Comparison of ENCODE assay signal across 23 mouse cellular contexts in genomic region chr5:120798147-120798546, GRCm38 (mm10). TPM values are rescaled to one million over a fixed set of nuclear protein-coding genes. Genes with fewer than 3 reads are reported as not detected.
A peak's percentile ranks its signal among the peaks of the same experiment; 100 is the strongest.
DNase-seq lines count a peak whose midpoint lies in the region; ATAC-seq and TF ChIP-seq lines count a peak whose summit lies in the region.
"Not testable (repeated sequence)": the region's sequence is repeated elsewhere in the genome, so short reads cannot be mapped to it uniquely, and the experiment has no call there.
"Had no signal": no experiment of that assay in that cellular context is flagged by ENCODE, and none has a peak within 500 bp of the region (broad histone marks: within the 10 kb centered on the region; RNA-seq: fewer than 3 reads in every experiment).

No protein-coding gene starts in this region.

- H3K4me2 ChIP-seq in liver, postnatal 0 days (ENCODE audit: low read depth, low read length), result not testable (repeated sequence)

- TF ChIP-seq POLR2A in bone marrow, adult 2 months (IDR thresholded peaks at IDR 0.05; ENCODE audit: borderline replicate concordance, control insufficient read depth, low read depth, low read length), result not testable (repeated sequence)

- TF ChIP-seq CTCF in bone marrow, adult 2 months (IDR thresholded peaks at IDR 0.05; ENCODE audit: control insufficient read depth, insufficient read depth, low read length); liver, postnatal 0 days (IDR thresholded peaks at IDR 0.05; ENCODE audit: low read depth): not testable (repeated sequence)

- H3K27me3 ChIP-seq in liver, postnatal 0 days (ENCODE audit: insufficient read depth, low read length), result not testable (repeated sequence)

- WGBS in bone marrow, adult 2 months, result 63% methylated on average over 5 of the region's 5 CpGs
- 69% methylated on average over 5 of the region's 5 CpGs for WGBS in liver, postnatal 0 days (ENCODE audit: insufficient replicate concordance)

- not testable (repeated sequence) for H3K4me3 ChIP-seq in bone marrow, adult 2 months (replicated peaks; ENCODE audit: control insufficient read depth, low read depth, low read length); liver, postnatal 0 days (ENCODE audit: low read depth, low read length)

- 0 out of 2 replicates have a peak overlapping the region, but pooled peaks have one; percentile 51 for H3K27ac ChIP-seq in bone marrow, adult 2 months (ENCODE audit: control insufficient read depth, insufficient read depth, low read depth, low read length, poor library complexity)
- H3K27ac ChIP-seq in liver, postnatal 0 days (ENCODE audit: low read depth), result not testable (repeated sequence)

- not testable (repeated sequence) for H3K36me3 ChIP-seq in liver, postnatal 0 days (replicated peaks; ENCODE audit: insufficient read depth, low read length)

- not testable (repeated sequence) for H3K4me1 ChIP-seq in bone marrow, adult 2 months (ENCODE audit: control insufficient read depth, insufficient read depth, low read length); liver, postnatal 0 days (ENCODE audit: insufficient read depth)

- TF ChIP-seq EP300 in liver, postnatal 0 days (IDR thresholded peaks at IDR 0.05; ENCODE audit: low read depth), result peak; percentile 25; the same call in 1 of the 2 replicates

- not testable (repeated sequence) for H3K9ac ChIP-seq in liver, postnatal 0 days (replicated peaks)

- not testable (repeated sequence) for DNase-seq in liver, postnatal 0 days

- peak; percentile 60 for ATAC-seq in erythroblast, adult 5-6 weeks (replicated peaks; ENCODE audit: low FRiP score, poor library complexity, severe bottlenecking)
- peak; percentile 75 for ATAC-seq in erythroid progenitor cell, adult 5-6 weeks (replicated peaks; ENCODE audit: low FRiP score, poor library complexity, severe bottlenecking)
- not testable (repeated sequence) for ATAC-seq in liver, postnatal 0 days
- peak; percentile 55 for ATAC-seq in megakaryocyte progenitor cell, adult 5-6 weeks (replicated peaks; ENCODE audit: poor library complexity)
- peak; percentile 46 for ATAC-seq in megakaryocyte-erythroid progenitor cell, adult 5-6 weeks (replicated peaks; ENCODE audit: low FRiP score, low TSS enrichment, poor library complexity, severe bottlenecking)

- not testable (repeated sequence) for H3K9me3 ChIP-seq in liver, postnatal 0 days (ENCODE audit: low read length)

RNA-seq across cellular contexts. Expression of gene Oas1e, which starts 2.8 kb away (rescaled TPM):
- polyA plus RNA-seq in bone marrow, adult 2 months (2011; ENCODE audit: insufficient read depth, insufficient read length, low replicate concordance, missing spikeins), result 3.7 TPM in 1 of 2 replicates, not detected in the other
- 4.2 TPM in 1 of 2 replicates, not detected in the other for total RNA-seq in erythroblast, adult 5-6 weeks (2015; ENCODE audit: low replicate concordance)
- 1.4 and 3.9 TPM in 2 replicates for total RNA-seq in erythroblast, adult 5-6 weeks (2017; ENCODE audit: low replicate concordance)
- total RNA-seq in erythroid progenitor cell, adult 5-6 weeks (2015; ENCODE audit: low replicate concordance), result not detected in 2 replicates
- 3.0 TPM in 1 of 2 replicates, not detected in the other for total RNA-seq in erythroid progenitor cell, adult 5-6 weeks (2017; ENCODE audit: low replicate concordance)
- 0.15 and 0.20 TPM in 2 replicates for polyA plus RNA-seq in liver, postnatal 0 days (2015; fragmentation: Nextera tagmentation; extraction: Ambion mirVana)
- not detected in 2 replicates for total RNA-seq in megakaryocyte progenitor cell, adult 5-6 weeks (2015)
- not detected in 2 replicates for total RNA-seq in megakaryocyte progenitor cell, adult 5-6 weeks (2017)
- total RNA-seq in megakaryocyte-erythroid progenitor cell, adult 5-6 weeks (2014; fragmentation: Nextera tagmentation), result not detected in 2 replicates
- total RNA-seq in megakaryocyte-erythroid progenitor cell, adult 5-6 weeks (2017), result not detected in 2 replicates
- total RNA-seq: adrenal gland, adult 18-20 months; adrenal gland, adult 2 months; adrenal gland, adult 8-10 months; adrenal gland, postnatal 10 days; adrenal gland, postnatal 14 days; adrenal gland, postnatal 25 days; adrenal gland, postnatal 36 days; adrenal gland, postnatal 4 days; CH12.LX; G1E; MEL had no signal
- polyA plus RNA-seq: activated CD4-positive, CD25-positive, alpha-beta regulatory T cell, adult 4 months; adrenal gland, adult 2 months; C2C12; CD4-positive, CD25-positive, alpha-beta regulatory T cell, adult 4 months; cerebellum, adult 2 months; G1E; Patski had no signal

RNA-seq across cellular contexts. Expression of gene Oas1c, which starts 14.2 kb away (rescaled TPM):
- polyA plus RNA-seq in bone marrow, adult 2 months (2011; ENCODE audit: insufficient read depth, insufficient read length, low replicate concordance, missing spikeins), result 9.1 and 12.1 TPM in 2 replicates
- 1.7 and 9.8 TPM in 2 replicates for total RNA-seq in erythroblast, adult 5-6 weeks (2015; ENCODE audit: low replicate concordance)
- 2.3 and 3.3 TPM in 2 replicates for total RNA-seq in erythroblast, adult 5-6 weeks (2017; ENCODE audit: low replicate concordance)
- total RNA-seq in erythroid progenitor cell, adult 5-6 weeks (2015; ENCODE audit: low replicate concordance), result 2.2 and 9.6 TPM in 2 replicates
- total RNA-seq in erythroid progenitor cell, adult 5-6 weeks (2017; ENCODE audit: low replicate concordance), result 6.7 and 11.6 TPM in 2 replicates
- polyA plus RNA-seq in liver, postnatal 0 days (2015; fragmentation: Nextera tagmentation; extraction: Ambion mirVana), result 0.58 and 0.60 TPM in 2 replicates
- 0.83 and 1.6 TPM in 2 replicates for total RNA-seq in megakaryocyte progenitor cell, adult 5-6 weeks (2015)
- 2.4 and 6.3 TPM in 2 replicates for total RNA-seq in megakaryocyte progenitor cell, adult 5-6 weeks (2017)
- 5.3 and 8.3 TPM in 2 replicates for total RNA-seq in megakaryocyte-erythroid progenitor cell, adult 5-6 weeks (2014; fragmentation: Nextera tagmentation)
- 3.1 and 26.4 TPM in 2 replicates for total RNA-seq in megakaryocyte-erythroid progenitor cell, adult 5-6 weeks (2017)

RNA-seq across cellular contexts. Expression of gene Oas3, which starts 20.7 kb away (rescaled TPM):
- polyA plus RNA-seq in bone marrow, adult 2 months (2011; ENCODE audit: insufficient read depth, insufficient read length, low replicate concordance, missing spikeins), result 16.2 and 19.9 TPM in 2 replicates
- 67.2 and 98.2 TPM in 2 replicates for total RNA-seq in erythroblast, adult 5-6 weeks (2015; ENCODE audit: low replicate concordance)
- total RNA-seq in erythroblast, adult 5-6 weeks (2017; ENCODE audit: low replicate concordance), result 75.8 and 76.4 TPM in 2 replicates
- total RNA-seq in erythroid progenitor cell, adult 5-6 weeks (2015; ENCODE audit: low replicate concordance), result 62.9 and 68.5 TPM in 2 replicates
- total RNA-seq in erythroid progenitor cell, adult 5-6 weeks (2017; ENCODE audit: low replicate concordance), result 45.4 and 47.3 TPM in 2 replicates
- 1.8 and 2.1 TPM in 2 replicates for polyA plus RNA-seq in liver, postnatal 0 days (2015; fragmentation: Nextera tagmentation; extraction: Ambion mirVana)
- 1.1 and 1.5 TPM in 2 replicates for total RNA-seq in megakaryocyte progenitor cell, adult 5-6 weeks (2015)
- 1.1 and 1.3 TPM in 2 replicates for total RNA-seq in megakaryocyte progenitor cell, adult 5-6 weeks (2017)
- total RNA-seq in megakaryocyte-erythroid progenitor cell, adult 5-6 weeks (2014; fragmentation: Nextera tagmentation), result 2.3 and 4.2 TPM in 2 replicates
- 1.8 and 2.0 TPM in 2 replicates for total RNA-seq in megakaryocyte-erythroid progenitor cell, adult 5-6 weeks (2017)
- polyA plus RNA-seq: C2C12 had no signal

RNA-seq across cellular contexts. Expression of gene Oas2, which starts 48.5 kb away (rescaled TPM):
- 12.2 and 25.1 TPM in 2 replicates for polyA plus RNA-seq in bone marrow, adult 2 months (2011; ENCODE audit: insufficient read depth, insufficient read length, low replicate concordance, missing spikeins)
- total RNA-seq in erythroblast, adult 5-6 weeks (2015; ENCODE audit: low replicate concordance), result 10.2 and 17.9 TPM in 2 replicates
- 3.8 and 7.0 TPM in 2 replicates for total RNA-seq in erythroblast, adult 5-6 weeks (2017; ENCODE audit: low replicate concordance)
- 5.0 and 12.3 TPM in 2 replicates for total RNA-seq in erythroid progenitor cell, adult 5-6 weeks (2015; ENCODE audit: low replicate concordance)
- total RNA-seq in erythroid progenitor cell, adult 5-6 weeks (2017; ENCODE audit: low replicate concordance), result 3.5 TPM in 2 replicates
- 0.83 and 1.1 TPM in 2 replicates for polyA plus RNA-seq in liver, postnatal 0 days (2015; fragmentation: Nextera tagmentation; extraction: Ambion mirVana)
- total RNA-seq in megakaryocyte progenitor cell, adult 5-6 weeks (2015), result 1.6 and 2.9 TPM in 2 replicates
- 0.12 and 0.30 TPM in 2 replicates for total RNA-seq in megakaryocyte progenitor cell, adult 5-6 weeks (2017)
- 1.7 and 2.0 TPM in 2 replicates for total RNA-seq in megakaryocyte-erythroid progenitor cell, adult 5-6 weeks (2014; fragmentation: Nextera tagmentation)
- 0.72 and 1.3 TPM in 2 replicates for total RNA-seq in megakaryocyte-erythroid progenitor cell, adult 5-6 weeks (2017)
- total RNA-seq: CH12.LX had no signal
- polyA plus RNA-seq: C2C12, Patski had no signal

RNA-seq across cellular contexts. Expression of gene Oas1f, which starts 49.0 kb away (rescaled TPM):
- not detected in 2 replicates for polyA plus RNA-seq in bone marrow, adult 2 months (2011; ENCODE audit: insufficient read depth, insufficient read length, low replicate concordance, missing spikeins)
- total RNA-seq in erythroblast, adult 5-6 weeks (2015; ENCODE audit: low replicate concordance), result not detected in 2 replicates
- not detected in 2 replicates for total RNA-seq in erythroblast, adult 5-6 weeks (2017; ENCODE audit: low replicate concordance)
- not detected in 2 replicates for total RNA-seq in erythroid progenitor cell, adult 5-6 weeks (2015; ENCODE audit: low replicate concordance)
- total RNA-seq in erythroid progenitor cell, adult 5-6 weeks (2017; ENCODE audit: low replicate concordance), result not detected in 2 replicates
- polyA plus RNA-seq in liver, postnatal 0 days (2015; fragmentation: Nextera tagmentation; extraction: Ambion mirVana), result not detected in 2 replicates
- not detected in 2 replicates for total RNA-seq in megakaryocyte progenitor cell, adult 5-6 weeks (2015)
- total RNA-seq in megakaryocyte progenitor cell, adult 5-6 weeks (2017), result not detected in 2 replicates
- total RNA-seq in megakaryocyte-erythroid progenitor cell, adult 5-6 weeks (2014; fragmentation: Nextera tagmentation), result not detected in 2 replicates
- total RNA-seq in megakaryocyte-erythroid progenitor cell, adult 5-6 weeks (2017), result not detected in 2 replicates
- total RNA-seq: adrenal gland, adult 18-20 months; adrenal gland, adult 2 months; adrenal gland, adult 8-10 months; adrenal gland, postnatal 10 days; adrenal gland, postnatal 14 days; adrenal gland, postnatal 25 days; adrenal gland, postnatal 36 days; adrenal gland, postnatal 4 days; CH12.LX; G1E; MEL had no signal
- polyA plus RNA-seq: activated CD4-positive, CD25-positive, alpha-beta regulatory T cell, adult 4 months; adrenal gland, adult 2 months; brain, embryonic 14.5 days; C2C12; CD4-positive, CD25-positive, alpha-beta regulatory T cell, adult 4 months; cerebellum, adult 2 months; G1E; Patski had no signal

Comparison
In these comparisons a context has a peak if more than half of its experiments do, and no peak if none do; other contexts are left out.
1. RNA of gene Oas3, which starts 20.7 kb away (total RNA-seq): 67.2 to 98.2 TPM in erythroblast, adult 5-6 weeks and 45.4 to 68.5 TPM in erythroid progenitor cell, adult 5-6 weeks; 1.8 to 4.2 TPM in megakaryocyte-erythroid progenitor cell, adult 5-6 weeks and 1.1 to 1.5 TPM in megakaryocyte progenitor cell, adult 5-6 weeks; every median in the first group is over 4 times any median in the second.